Mouse (Mus musculus) olfactory bulb, adult 2 months (tissue): ENCODE measurements around the gene Pnmt.

Experiments used
- CTCF ChIP-seq: fragments of 200-500 bp; IDR thresholded peaks from 2 replicates; pipeline ENCODE4 v1.5.1; 2012; ENCODE audit warnings: low read depth, mild to moderate bottlenecking, low read length, moderate library complexity; ENCODE audit not compliant: insufficient read depth
- POLR2A ChIP-seq: fragments of 200-500 bp; IDR thresholded peaks from 2 replicates; pipeline ENCODE4 v1.6.1; 2012; ENCODE audit warnings: mild to moderate bottlenecking, low read depth, low read length, moderate library complexity; ENCODE audit not compliant: insufficient read depth

DNA sequence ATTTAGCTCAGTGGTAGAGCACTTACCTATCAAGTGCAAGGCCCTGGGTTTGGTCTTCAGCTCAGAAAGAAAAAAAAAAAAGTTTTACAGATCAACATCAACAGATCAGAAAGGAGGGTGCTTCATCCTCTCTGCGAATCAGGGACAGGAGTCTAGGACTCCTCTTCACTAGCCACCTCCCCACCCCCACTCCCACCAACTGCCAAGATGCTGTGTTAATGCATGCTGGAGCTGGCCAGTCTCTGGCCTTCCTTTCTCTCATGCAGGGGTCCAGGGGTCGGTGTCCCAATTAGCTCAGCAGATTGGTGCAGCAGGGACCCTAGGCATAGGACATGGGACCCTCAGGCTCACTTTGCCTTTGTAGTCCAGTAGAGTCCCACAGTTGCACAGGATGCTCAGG is 15.7 kb upstream of the Pnmt start:
- TF ChIP-seq POLR2A (no peak), CTCF (no peak)
